Mouse (Mus musculus): Measurements from ENCODE around the gene Ccdc169.

Gene Ccdc169

GRCm38 (mm10) chr3:55137039-55137438 is at the start of gene Ccdc169:
Gene Ccdc169, plus strand, starts transcription at chr3:55137339.
- DNase-seq (ENCODE audit: low spot score): no peak

GRCm38 (mm10) chr3:55087360-55087759 is 49.8 kb upstream of the Ccdc169 start:
- no peak for DNase-seq (ENCODE audit: low spot score)

- DNase-seq (ENCODE audit: low spot score): no peak
Measured at GRCm38 (mm10) chr3:55088359-55088758, 48.8 kb upstream of the Ccdc169 start.

GRCm38 (mm10) chr3:55088843-55089242 is 48.3 kb upstream of the Ccdc169 start:
- no peak for DNase-seq (ENCODE audit: low spot score)

- DNase-seq (ENCODE audit: low spot score): no peak
Measured at GRCm38 (mm10) chr3:55089291-55089690, 47.8 kb upstream of the Ccdc169 start.

- no peak for DNase-seq (ENCODE audit: low spot score)
Measured at GRCm38 (mm10) chr3:55093161-55093560, 44.0 kb upstream of the Ccdc169 start.

- no peak for DNase-seq (ENCODE audit: low spot score)
Measured at GRCm38 (mm10) chr3:55095968-55096654, 41.0 kb upstream of the Ccdc169 start.

- DNase-seq (ENCODE audit: low spot score): no peak
Measured at GRCm38 (mm10) chr3:55096655-55097005, 40.5 kb upstream of the Ccdc169 start.

GRCm38 (mm10) chr3:55097186-55097585 is 40.0 kb upstream of the Ccdc169 start:
- DNase-seq (ENCODE audit: low spot score): no peak

GRCm38 (mm10) chr3:55098014-55098413 is 39.1 kb upstream of the Ccdc169 start:
- no peak for DNase-seq (ENCODE audit: low spot score)

- no peak for DNase-seq (ENCODE audit: low spot score)
Measured at GRCm38 (mm10) chr3:55098990-55099389, 38.1 kb upstream of the Ccdc169 start.

- no peak for DNase-seq (ENCODE audit: low spot score)
Measured at GRCm38 (mm10) chr3:55101092-55101491, 36.0 kb upstream of the Ccdc169 start.

GRCm38 (mm10) chr3:55105372-55106023 is 31.6 kb upstream of the Ccdc169 start:
- no peak for DNase-seq (ENCODE audit: low spot score)

- no peak for DNase-seq (ENCODE audit: low spot score)
Measured at GRCm38 (mm10) chr3:55106051-55106450, 31.1 kb upstream of the Ccdc169 start.

- DNase-seq (ENCODE audit: low spot score): no peak
Measured at GRCm38 (mm10) chr3:55109097-55109496, 28.0 kb upstream of the Ccdc169 start.

- DNase-seq (ENCODE audit: low spot score): peak; percentile 91
Measured at GRCm38 (mm10) chr3:55111935-55112709, 25.0 kb upstream of the Ccdc169 start, which contains the start of gene Spg20. Gene Spg20, plus strand, starts transcription at chr3:55112108.

- DNase-seq (ENCODE audit: low spot score): no peak
Measured at GRCm38 (mm10) chr3:55112710-55113415, 24.3 kb upstream of the Ccdc169 start.

- no peak for DNase-seq (ENCODE audit: low spot score)
Measured at GRCm38 (mm10) chr3:55114313-55115065, 22.6 kb upstream of the Ccdc169 start.

GRCm38 (mm10) chr3:55115071-55115470 is 22.1 kb upstream of the Ccdc169 start:
- no peak for DNase-seq (ENCODE audit: low spot score)

GRCm38 (mm10) chr3:55115989-55116388 is 21.1 kb upstream of the Ccdc169 start:
- DNase-seq (ENCODE audit: low spot score): no peak

GRCm38 (mm10) chr3:55119275-55119898 is 17.8 kb upstream of the Ccdc169 start:
- no peak for DNase-seq (ENCODE audit: low spot score)
